Mouse (Mus musculus) stomach, embryonic 16.5 days (tissue): Measurements from ENCODE around the gene Bola1. TPM values are rescaled to one million over a fixed set of nuclear protein-coding genes. Genes with fewer than 3 reads are reported as not detected.
"Not testable (repeated sequence)": the region's sequence is repeated elsewhere in the genome, so short reads cannot be mapped to it uniquely, and the experiment has no call there.

Source experiments
- ATAC-seq: fragments of 200-750 bp; cut with Nextera tagmentation; 2 replicates; pipeline ENCODE4 v1.8.0; 2017; ENCODE audit warnings: moderate number of reproducible peaks, moderate TSS enrichment; ENCODE audit not compliant: insufficient read depth, low FRiP score
- H3K27ac ChIP-seq: fragments of 300-500 bp; sonication (generic); 2 replicates; pipeline ENCODE4 v1.5.1; 2014; ENCODE audit warnings: low read length
- H3K27me3 ChIP-seq: fragments of 300-500 bp; sonication (generic); 2 replicates; pipeline ENCODE4 v1.6.1; 2014; ENCODE audit warnings: low read length, control low read depth, mixed read lengths; ENCODE audit not compliant: control insufficient read depth, insufficient read depth
- H3K36me3 ChIP-seq: fragments of 300-500 bp; sonication (generic); 2 replicates; pipeline ENCODE4 v1.6.1; 2014; ENCODE audit warnings: low read length; ENCODE audit not compliant: control insufficient read depth, insufficient read depth
- H3K4me1 ChIP-seq: fragments of 300-500 bp; sonication (generic); 2 replicates; pipeline ENCODE4 v1.6.1; 2014; ENCODE audit warnings: low read length, control low read depth, mixed read lengths; ENCODE audit not compliant: control insufficient read depth, insufficient read depth
- H3K4me2 ChIP-seq: fragments of 300-500 bp; sonication (generic); 2 replicates; pipeline ENCODE4 v1.6.1; 2014; ENCODE audit warnings: low read depth, low read length, mixed read lengths
- H3K4me3 ChIP-seq: fragments of 300-500 bp; sonication (generic); replicated peaks from 2 replicates; pipeline ENCODE4 v1.5.1; 2014; ENCODE audit warnings: mild to moderate bottlenecking, low read length
- H3K9ac ChIP-seq: fragments of 300-500 bp; sonication (generic); 2 replicates; pipeline ENCODE4 v1.6.1; 2014; ENCODE audit warnings: low read length
- H3K9me3 ChIP-seq: fragments of 300-500 bp; sonication (generic); replicated peaks from 2 replicates; pipeline ENCODE4 v1.6.1; 2016; ENCODE audit warnings: low read length, control low read depth; ENCODE audit not compliant: control insufficient read depth
- WGBS: fragments of 180-500 bp; shearing (Covaris S2); extraction: QIAGEN DNeasy Blood & Tissue Kit; methylation state at CpG from one replicate; pipeline ENCODE4 v1.1.7; 2014; 5-methylcytosine and 5-hydroxymethylcytosine counted together
- polyA plus RNA-seq: library from polyadenylated mRNA; unstranded; fragments of >200 nt; fragmentation: Nextera tagmentation; extraction: Ambion mirVana; gene quantifications from 2 replicates; pipeline ENCODE4 v1.2.1, GENCODE M21; 2015

Gene Bola1
- polyA plus RNA-seq, 1 experiment from 2014 or later: 50.0 TPM

GRCm38 (mm10) chr3:96220131-96220764 lies 739 bp upstream of the Bola1 start:
- H3K9me3 ChIP-seq, H3K27me3 ChIP-seq, H3K36me3 ChIP-seq: not testable (repeated sequence)
- ATAC-seq: peak; percentile 1; the same call in 1 of the 2 replicates
- peaks cover 31% of the 10 kb centered on the region for H3K4me1 ChIP-seq
- peak overlapping the region; percentile 50 for H3K4me3 ChIP-seq
- under 1% methylated on average over 32 of the region's 47 CpGs for whole genome bisulfite sequencing
- peak overlapping the region; percentile 82 for H3K4me2 ChIP-seq
- peak overlapping the region; percentile 78 for H3K9ac ChIP-seq
- H3K27ac ChIP-seq: peak overlapping the region; percentile 98

GRCm38 (mm10) chr3:96219191-96219641 lies 293 bp downstream of the Bola1 start:
- Histone ChIP-seq H3K36me3 (no peaks in the 10 kb centered on the region), H3K4me2 (peak overlapping the region; percentile 82), H3K4me1 (peaks cover 31% of the 10 kb centered on the region), H3K27me3 (no peaks in the 10 kb centered on the region), H3K9me3 (no peaks in the 10 kb centered on the region), H3K27ac (peak overlapping the region; percentile 98), H3K4me3 (peak overlapping the region; percentile 50), H3K9ac (peak overlapping the region; percentile 78)
- no peak for ATAC-seq
- WGBS: under 1% methylated on average over 12 of the region's 12 CpGs

GRCm38 (mm10) chr3:96209242-96209641 lies 10.3 kb downstream of the Bola1 start:
- no peak for ATAC-seq
- H3K36me3 ChIP-seq: no peaks in the 10 kb centered on the region
- WGBS: 23% methylated on average over 15 of the region's 15 CpGs

DNA sequence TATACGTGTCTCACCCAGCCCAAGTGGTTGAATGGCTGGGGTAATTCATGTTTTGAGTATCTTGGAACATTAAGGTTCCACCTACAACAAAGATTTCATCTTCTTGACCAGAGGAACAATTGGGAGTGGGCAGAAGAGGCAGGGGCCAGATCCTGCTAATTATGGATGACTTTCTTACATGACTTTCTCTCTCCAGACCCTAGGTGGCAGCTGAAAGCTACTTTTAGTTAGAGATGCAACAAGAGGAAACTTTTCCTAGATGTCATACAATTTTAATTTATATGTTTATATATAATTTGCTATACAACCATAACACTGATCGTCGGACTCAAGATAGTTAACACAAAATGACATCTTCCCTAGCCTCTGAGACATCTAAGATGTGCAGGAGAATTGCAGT lies 11.7 kb downstream of the Bola1 start:
- Histone ChIP-seq H3K27ac (no peak overlapping the region), H3K9ac (no peak overlapping the region), H3K36me3 (no peaks in the 10 kb centered on the region), H3K9me3 (no peaks in the 10 kb centered on the region), H3K4me1 (no peaks in the 10 kb centered on the region), H3K4me2 (no peak overlapping the region), H3K27me3 (no peaks in the 10 kb centered on the region), H3K4me3 (no peak overlapping the region)
- ATAC-seq: no peak
- WGBS: 62% methylated on average over 3 of the region's 3 CpGs

More at GRCm38 (mm10) chr3:96209242-96209641, 10.3 kb downstream of the Bola1 start:
- Histone ChIP-seq H3K4me1 (no peaks in the 10 kb centered on the region), H3K9ac (no peak overlapping the region), H3K9me3 (no peaks in the 10 kb centered on the region), H3K27me3 (no peaks in the 10 kb centered on the region), H3K4me3 (no peak overlapping the region), H3K4me2 (no peak overlapping the region), H3K27ac (no peak overlapping the region)

DNA sequence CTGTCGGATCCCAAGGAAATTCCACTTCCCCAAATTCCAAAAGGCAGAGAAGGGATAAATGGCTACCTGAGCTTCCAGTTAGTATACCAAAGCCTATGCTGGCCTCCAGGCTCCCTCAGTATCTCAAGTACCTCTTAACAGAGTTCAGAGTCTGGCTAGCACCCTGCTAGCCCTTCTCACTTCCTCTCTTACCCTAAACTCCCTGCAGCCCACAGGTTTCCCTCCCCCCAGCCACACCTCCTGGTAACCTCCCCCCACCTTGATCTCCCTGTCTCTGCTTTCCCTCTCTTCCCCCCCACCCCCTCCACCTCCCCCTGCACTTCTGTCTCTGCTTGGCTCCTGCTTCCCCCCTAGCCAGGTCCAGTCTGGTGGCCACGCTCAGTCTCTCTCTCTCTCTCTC lies 19.8 kb downstream of the Bola1 start:
- WGBS: 52% methylated on average over 2 of the region's 2 CpGs

DNA sequence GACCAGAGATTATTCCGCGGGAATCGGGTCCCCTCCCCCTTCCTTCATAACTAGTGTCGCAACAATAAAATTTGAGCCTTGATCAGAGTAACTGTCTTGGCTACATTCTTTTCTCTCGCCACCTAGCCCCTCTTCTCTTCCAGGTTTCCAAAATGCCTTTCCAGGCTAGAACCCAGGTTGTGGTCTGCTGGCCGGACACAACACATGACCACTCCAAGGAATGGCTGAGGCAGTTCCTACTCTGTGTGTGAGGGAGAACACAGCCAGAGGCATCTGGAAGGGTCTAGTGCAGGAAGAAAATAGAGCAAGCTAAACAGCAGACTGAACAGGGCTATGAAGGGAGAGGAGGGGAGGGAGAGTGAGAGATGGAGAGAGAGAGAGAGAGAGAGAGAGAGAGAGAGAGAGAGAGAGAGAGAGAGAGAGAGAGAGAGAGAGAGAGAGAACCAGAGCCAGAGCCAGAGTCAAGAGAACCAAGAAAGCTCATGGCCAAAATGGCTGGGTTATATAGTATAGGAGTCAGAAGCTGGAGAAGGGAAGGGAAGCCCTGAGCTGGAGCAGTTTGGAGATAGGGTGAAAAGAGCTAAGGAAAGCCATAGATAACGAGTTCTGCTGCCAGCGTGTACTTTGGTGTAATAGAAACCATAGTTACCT lies 20.8 kb downstream of the Bola1 start:
- H3K4me2 ChIP-seq: peak overlapping the region; percentile 99; the same call in 1 of the 2 replicates
- not testable (repeated sequence) for H3K27ac ChIP-seq, H3K4me3 ChIP-seq, H3K9ac ChIP-seq, H3K9me3 ChIP-seq, H3K36me3 ChIP-seq, H3K4me1 ChIP-seq, ATAC-seq, H3K27me3 ChIP-seq
- 26% methylated on average over 7 of the region's 8 CpGs for WGBS

More for the DNA sequence above, 19.8 kb downstream of the Bola1 start:
- Histone ChIP-seq H3K36me3 (no peaks in the 10 kb centered on the region), H3K27ac (no peak overlapping the region), H3K4me1 (peaks cover 7% of the 10 kb centered on the region), H3K9ac (no peak overlapping the region), H3K9me3 (no peaks in the 10 kb centered on the region), H3K27me3 (no peaks in the 10 kb centered on the region), H3K4me3 (no peak overlapping the region), H3K4me2 (no peak overlapping the region)
- no peak for ATAC-seq

- WGBS: 13% methylated on average over 6 of the region's 6 CpGs
Observed at GRCm38 (mm10) chr3:96198181-96198580, 21.3 kb downstream of the Bola1 start.

DNA sequence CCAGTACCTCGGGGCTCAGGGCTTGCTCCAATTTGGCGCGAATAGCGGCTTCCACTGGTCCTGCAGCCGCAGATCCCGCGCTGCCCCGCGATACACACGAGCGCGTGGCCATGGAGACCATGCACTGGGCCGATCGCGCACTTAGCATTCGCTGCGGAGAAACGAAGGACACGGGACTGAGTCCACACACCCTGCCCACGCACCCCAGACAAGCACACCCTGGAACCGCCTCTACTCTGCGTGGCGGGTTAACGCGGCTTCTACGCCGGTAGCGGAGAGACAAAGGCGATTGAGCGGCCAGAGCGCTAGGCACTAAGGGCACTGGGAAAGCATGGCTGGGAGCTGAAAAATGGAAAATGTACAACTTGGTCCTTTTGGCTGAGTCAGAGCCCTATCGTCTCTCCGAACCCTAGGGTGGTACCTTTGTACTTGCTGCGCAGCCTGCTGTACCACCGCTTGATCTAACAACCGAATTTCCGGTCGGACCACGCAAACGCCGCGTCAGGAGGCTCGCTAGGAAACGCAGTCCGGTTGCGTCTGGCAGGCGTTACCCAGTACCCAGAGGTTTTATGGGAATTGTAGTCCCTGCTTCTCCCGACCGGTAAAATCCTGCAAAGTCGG lies 22.3 kb downstream of the Bola1 start:
- H3K27ac ChIP-seq: peak overlapping the region; percentile 95
- H3K27me3 ChIP-seq: no peaks in the 10 kb centered on the region
- peak overlapping the region; percentile 82 for H3K9ac ChIP-seq
- peaks cover 7% of the 10 kb centered on the region for H3K4me1 ChIP-seq
- peak; percentile 93 for ATAC-seq
- under 1% methylated on average over 50 of the region's 50 CpGs for WGBS
- peak overlapping the region; percentile 99 for H3K4me2 ChIP-seq
- H3K36me3 ChIP-seq: no peaks in the 10 kb centered on the region
- peak overlapping the region; percentile 79 for H3K4me3 ChIP-seq
- no peaks in the 10 kb centered on the region for H3K9me3 ChIP-seq

More at GRCm38 (mm10) chr3:96198181-96198580, 21.3 kb downstream of the Bola1 start:
- Histone ChIP-seq H3K4me2 (peak overlapping the region; percentile 99), H3K9me3 (no peaks in the 10 kb centered on the region), H3K4me3 (peak overlapping the region; percentile 79), H3K36me3 (no peaks in the 10 kb centered on the region), H3K4me1 (peaks cover 7% of the 10 kb centered on the region), H3K9ac (peak overlapping the region; percentile 33; the same call in 1 of the 2 replicates), H3K27ac (peak overlapping the region; percentile 71), H3K27me3 (no peaks in the 10 kb centered on the region)
- peak; percentile 34; the same call in 1 of the 2 replicates for ATAC-seq
